In the genomic region with DNA sequence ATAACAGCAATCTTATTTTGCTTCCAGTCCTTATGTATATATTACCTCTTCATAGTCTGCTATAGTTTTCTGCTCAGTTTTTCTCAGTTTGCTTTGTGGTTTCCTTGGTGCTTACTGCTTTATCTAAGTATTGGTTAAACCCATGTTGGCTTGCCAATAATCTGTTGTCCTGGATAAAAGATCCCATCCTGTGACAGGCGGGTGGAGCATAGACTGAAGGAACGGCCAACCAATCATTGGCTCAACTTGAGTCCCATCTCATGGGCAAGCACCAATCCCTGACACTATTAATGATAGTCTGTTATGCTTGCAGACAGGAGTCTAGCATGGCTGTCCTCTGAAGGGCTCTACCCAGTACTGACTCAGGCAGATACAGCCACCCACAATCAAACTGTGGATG, we compare ENCODE assay signal across 35 mouse cellular contexts.
"Had no signal": no experiment of that assay in that cellular context is flagged by ENCODE, and none has a peak within 500 bp of the region (broad histone marks: within the 10 kb centered on the region; RNA-seq: fewer than 3 reads in every experiment).

No protein-coding gene starts in this region.

- DNase-seq: heart, postnatal 10 days; heart, postnatal 14 days; heart, postnatal 36 days; heart, postnatal 4 days; kidney, adult 11 months; kidney, adult 18-20 months; kidney, adult 2 months; kidney, adult 8-10 months; kidney, adult 9 months; kidney, postnatal 10 days; kidney, postnatal 14 days; kidney, postnatal 25 days; kidney, postnatal 36 days; kidney, postnatal 4 days; layer of hippocampus, adult 9-11 months; layer of hippocampus, postnatal 36 days had no signal

- H3K4me3 ChIP-seq: heart, embryonic 10.5 days; heart, embryonic 12.5 days; heart, embryonic 13.5 days; heart, embryonic 15.5 days; hindbrain, embryonic 10.5 days; hindbrain, embryonic 12.5 days; hindbrain, embryonic 13.5 days; hindbrain, embryonic 15.5 days; intestine, embryonic 15.5 days; kidney, embryonic 15.5 days; layer of hippocampus, adult 2 months had no signal

- H3K9me3 ChIP-seq: heart, embryonic 10.5 days; heart, embryonic 12.5 days; heart, embryonic 13.5 days; heart, embryonic 15.5 days; hindbrain, embryonic 10.5 days; hindbrain, embryonic 12.5 days; hindbrain, embryonic 13.5 days; hindbrain, embryonic 15.5 days; intestine, embryonic 15.5 days; kidney, embryonic 15.5 days had no signal

- ATAC-seq: hindbrain, embryonic 16.5 days; hindbrain, postnatal 0 days; inflammation-experienced regulatory T-cells, adult 6 months; intestine, embryonic 15.5 days; intestine, embryonic 16.5 days; intestine, postnatal 0 days had no signal

- H3K27ac ChIP-seq: heart, embryonic 10.5 days; heart, embryonic 13.5 days; heart, embryonic 15.5 days; hindbrain, embryonic 10.5 days; hindbrain, embryonic 12.5 days; hindbrain, embryonic 13.5 days; hindbrain, embryonic 14.5 days; hindbrain, embryonic 15.5 days; hindbrain, postnatal 0 days; intestine, embryonic 15.5 days; kidney, embryonic 15.5 days; kidney, postnatal 0 days; layer of hippocampus, adult 2 months had no signal

- H3K4me2 ChIP-seq: heart, embryonic 11.5 days; heart, embryonic 12.5 days; heart, embryonic 13.5 days; heart, embryonic 15.5 days; hindbrain, embryonic 12.5 days; hindbrain, embryonic 13.5 days; hindbrain, embryonic 14.5 days; hindbrain, embryonic 15.5 days; intestine, embryonic 15.5 days; kidney, embryonic 15.5 days had no signal

- H3K36me3 ChIP-seq: heart, embryonic 10.5 days; heart, embryonic 12.5 days; heart, embryonic 13.5 days; heart, embryonic 15.5 days; hindbrain, embryonic 10.5 days; hindbrain, embryonic 12.5 days; hindbrain, embryonic 13.5 days; hindbrain, embryonic 15.5 days; intestine, embryonic 15.5 days; kidney, embryonic 15.5 days had no signal

- H3K9ac ChIP-seq: heart, embryonic 12.5 days; heart, embryonic 13.5 days; heart, embryonic 15.5 days; hindbrain, embryonic 12.5 days; hindbrain, embryonic 13.5 days; hindbrain, embryonic 14.5 days; hindbrain, embryonic 15.5 days; intestine, embryonic 15.5 days; kidney, embryonic 15.5 days had no signal

- H3K27me3 ChIP-seq: hindbrain, embryonic 15.5 days had no signal
